Mouse (Mus musculus) MEL (cell line): ENCODE measurements around the gene Cog7.

Experiments
- CHD2 ChIP-seq: IDR thresholded peaks from 2 replicates; pipeline ENCODE4 v1.6.1; 2011; ENCODE audit warnings: low read length, improper control_type of control experiment
- GATA1 ChIP-seq: IDR thresholded peaks from 2 replicates; pipeline ENCODE4 v1.6.1; 2011; ENCODE audit warnings: low read depth, low read length, improper control_type of control experiment
- MXI1 ChIP-seq: IDR thresholded peaks from 2 replicates; pipeline ENCODE4 v1.6.1; 2011; ENCODE audit warnings: mild to moderate bottlenecking, low read depth, low read length, improper control_type of control experiment
- POLR2A ChIP-seq, 2 experiments: IDR thresholded peaks; 2 replicates each; pipeline ENCODE4 v1.6.1; 2011 to 2012; ENCODE audit warnings: low read length in 2 of 2, mild to moderate bottlenecking in 2 of 2, control low read depth in 1 of 2, improper control_type of control experiment in 1 of 2, low read depth in 1 of 2, moderate library complexity in 1 of 2; ENCODE audit not compliant: control insufficient read depth in 1 of 2, insufficient read depth in 1 of 2, poor library complexity in 1 of 2
- TAL1 ChIP-seq: IDR thresholded peaks from 2 replicates; pipeline ENCODE4 v1.6.1; 2012; ENCODE audit warnings: mild to moderate bottlenecking, inconsistent platforms, low read length, moderate library complexity, mixed read lengths
- ZKSCAN1 ChIP-seq: IDR thresholded peaks from 2 replicates; pipeline ENCODE4 v1.6.1; 2012; ENCODE audit warnings: low read depth, mild to moderate bottlenecking, inconsistent platforms, low read length, improper control_type of control experiment, moderate library complexity

- TF ChIP-seq CHD2 (no peak), ZKSCAN1 (no peak), POLR2A (IDR thresholded peaks at IDR 0.05; ENCODE audit: control insufficient read depth in 1 of 2, insufficient read depth in 1 of 2, low read depth in 1 of 2, low read length in 2 of 2, poor library complexity in 1 of 2) (no peak), TAL1 (no peak), GATA1 (no peak), MXI1 (no peak)
Measured at GRCm38 (mm10) chr7:121871631-121872030, 109.9 kb downstream of the Cog7 start.
